Mouse (Mus musculus): Measurements from ENCODE around the gene Dmbt1.
"Not testable (repeated sequence)": the region's sequence is repeated elsewhere in the genome, so short reads cannot be mapped to it uniquely, and the experiment has no call there.

The Dmbt1 gene

DNA sequence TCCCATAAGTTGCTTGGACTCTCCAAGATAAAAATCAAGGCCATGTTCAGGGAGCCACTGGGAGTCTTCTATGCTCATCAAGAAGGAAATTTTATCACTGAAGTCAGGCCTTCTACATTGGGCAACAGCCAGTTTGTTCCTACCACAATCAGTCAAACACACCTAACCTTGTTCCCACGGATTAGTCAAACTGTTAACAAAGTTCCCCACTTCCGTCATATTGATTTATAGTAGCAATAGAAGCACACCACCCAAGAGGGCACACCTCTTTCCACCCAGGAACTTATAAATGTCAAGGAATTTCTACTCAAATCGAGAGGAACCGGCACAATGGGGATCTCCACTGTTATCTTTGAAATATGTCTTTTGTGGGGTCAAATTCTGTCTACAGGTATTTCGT lies at the start of gene Dmbt1:
Dmbt1 (plus strand) TSS at position 299 of the 400 bp plus-strand sequence.
- in situ Hi-C loops (cut with MboI, MseI), result no loop called here

- in situ Hi-C loops (cut with MboI, MseI), result no loop called here
Measured at GRCm38 (mm10) chr7:130982371-130982770, 49.5 kb upstream of the Dmbt1 start.

- in situ Hi-C loops (cut with MboI, MseI), result no loop called here
Measured at GRCm38 (mm10) chr7:130982881-130983280, 49.0 kb upstream of the Dmbt1 start.

DNA sequence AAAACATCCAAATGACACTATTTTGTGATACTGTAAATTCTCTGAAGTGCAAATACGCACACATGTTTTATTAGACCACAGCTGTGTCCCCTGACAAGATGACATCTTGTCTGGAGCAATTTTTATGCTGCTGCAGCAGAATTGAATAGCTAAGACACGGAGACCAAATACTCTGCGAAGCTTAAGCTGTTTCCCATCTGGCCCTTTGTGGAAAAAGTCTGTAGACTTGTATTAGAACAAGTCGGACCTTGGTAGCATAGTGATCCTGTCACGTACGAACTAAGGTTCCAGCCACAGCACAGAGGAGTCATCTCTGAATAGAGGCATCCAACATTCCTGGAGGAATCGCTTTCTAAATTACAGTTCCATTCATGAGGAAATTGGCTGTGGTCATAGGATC lies 47.6 kb upstream of the Dmbt1 start:
- in situ Hi-C loops (cut with MboI, MseI), result no loop called here

GRCm38 (mm10) chr7:130985193-130985592 lies 46.7 kb upstream of the Dmbt1 start:
- in situ Hi-C loops (cut with MboI, MseI), result no loop called here

DNA sequence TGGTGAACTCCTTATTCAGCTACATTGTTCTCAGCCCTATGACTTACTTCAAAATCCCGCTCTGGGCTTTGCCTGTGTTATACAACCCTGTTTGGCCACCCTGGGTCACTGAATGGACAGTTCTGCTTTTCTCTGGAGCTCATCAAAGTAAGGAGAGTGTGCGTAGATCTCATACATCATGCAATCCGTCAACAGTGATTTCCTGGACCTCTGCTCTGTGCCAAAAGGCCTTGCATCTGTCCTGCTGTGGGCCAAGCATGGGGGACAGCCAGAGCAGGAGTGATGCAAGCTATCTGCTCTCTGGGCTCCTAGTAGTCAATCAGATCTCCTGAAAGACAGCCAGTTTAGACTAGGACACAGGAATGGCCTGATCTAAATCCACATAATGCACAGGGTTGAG lies 46.1 kb upstream of the Dmbt1 start:
- in situ Hi-C loops (cut with MboI, MseI), result no loop called here

DNA sequence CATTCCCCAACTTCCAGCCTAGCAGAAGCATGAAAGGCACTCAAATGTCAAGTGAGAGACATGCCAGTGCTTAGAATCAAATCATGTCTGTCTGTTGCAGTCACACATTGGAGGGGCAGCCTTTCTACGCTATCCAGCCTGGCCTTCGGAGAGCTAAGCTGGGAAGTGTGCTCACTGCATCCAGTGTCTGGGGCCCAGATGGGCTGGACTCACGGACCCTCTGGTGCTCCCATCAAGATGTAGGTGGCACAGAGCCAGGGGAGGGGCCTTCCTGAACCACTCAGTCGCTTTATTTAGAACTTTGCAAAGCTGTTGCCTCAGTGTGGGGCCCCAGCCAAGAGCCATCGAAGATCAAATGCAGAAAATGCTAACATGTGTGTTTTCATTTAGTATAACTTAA lies 43.7 kb upstream of the Dmbt1 start:
- in situ Hi-C loops (cut with MboI, MseI), result no loop called here

GRCm38 (mm10) chr7:130989371-130989770 lies 42.5 kb upstream of the Dmbt1 start:
- in situ Hi-C loops (cut with MboI, MseI), result no loop called here

GRCm38 (mm10) chr7:130991174-130991789 lies 40.6 kb upstream of the Dmbt1 start:
- in situ Hi-C loops (cut with MboI, MseI), result loop anchor here (10.0 kb wide), 1 partner anchor 1914 kb away; no protein-coding TSS in a partner anchor

DNA sequence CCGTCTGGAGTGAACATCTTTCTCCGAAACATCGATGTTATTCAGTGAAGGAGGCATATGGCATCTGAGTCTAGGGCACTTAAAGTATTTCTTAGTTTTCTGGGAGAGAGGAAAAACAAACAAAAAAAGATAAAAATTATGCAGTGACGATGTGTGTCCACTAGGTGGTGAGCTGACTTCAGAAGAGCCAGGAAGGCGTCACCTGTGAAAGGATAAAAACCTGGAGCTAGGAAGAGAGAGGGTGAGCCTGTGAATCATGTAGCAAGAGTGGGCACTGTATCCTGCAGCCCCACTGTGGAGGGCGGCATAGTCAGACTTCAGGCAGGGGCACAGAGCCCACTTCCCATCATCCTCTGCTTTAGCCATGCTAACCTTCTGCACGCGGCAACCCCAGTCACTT lies 37.9 kb upstream of the Dmbt1 start:
- in situ Hi-C loops (cut with MboI, MseI), result loop anchor here (10.0 kb wide), 1 partner anchor 1911 kb away; no protein-coding TSS in a partner anchor

DNA sequence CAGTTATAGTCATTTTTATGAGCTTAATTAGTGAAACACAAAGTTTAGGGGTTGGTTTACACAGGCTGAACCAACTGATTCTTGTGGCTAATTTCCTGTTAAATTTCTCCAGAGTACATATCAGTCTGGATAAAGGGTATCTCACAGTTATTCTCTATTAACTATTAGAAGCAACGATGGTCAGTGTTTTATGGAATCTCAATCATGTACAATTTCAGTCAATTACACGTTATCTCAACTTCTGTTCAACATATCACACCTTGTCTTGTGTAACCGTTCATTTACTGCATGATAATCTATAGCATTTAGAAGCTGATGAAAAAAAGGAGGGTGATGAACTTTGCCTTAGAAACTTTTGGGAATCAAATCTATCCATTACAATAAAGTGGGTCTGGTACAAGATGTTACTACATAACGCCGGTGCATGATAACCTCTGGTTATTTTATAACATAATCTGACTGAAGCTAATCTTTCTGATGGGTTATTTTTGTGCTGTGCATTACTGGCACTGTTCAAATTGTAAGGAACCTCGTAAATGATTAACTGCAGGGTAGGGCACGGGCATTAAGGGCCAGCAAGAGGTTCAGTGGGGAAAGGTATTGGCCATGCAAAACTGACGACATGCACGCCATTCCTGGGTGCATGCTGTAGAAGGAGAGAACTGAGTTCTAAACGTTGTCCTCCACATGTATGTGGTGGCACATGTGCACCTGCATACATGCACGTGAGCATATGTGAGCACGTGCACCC lies 29.7 kb upstream of the Dmbt1 start:
- in situ Hi-C loops (cut with MboI, MseI), result no loop called here

DNA sequence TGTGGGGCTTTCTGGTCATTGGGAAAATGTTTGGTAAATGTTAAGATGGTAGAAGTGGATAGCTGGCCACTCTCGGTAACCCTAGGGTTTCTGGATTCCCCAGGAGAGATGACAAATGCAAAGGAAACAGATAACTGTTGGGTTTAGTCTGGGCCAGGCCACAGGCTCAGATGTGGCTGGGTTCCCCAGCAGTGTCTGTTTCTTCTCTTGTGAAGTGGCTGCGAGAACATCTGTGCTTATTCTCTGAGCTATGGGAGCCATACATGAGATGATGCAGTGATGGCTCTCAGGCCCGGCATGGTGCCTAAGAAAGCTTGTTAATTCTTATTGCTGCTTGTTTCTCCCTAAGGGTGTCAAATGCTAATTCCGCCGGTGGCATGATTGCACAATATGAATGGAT lies 27.8 kb upstream of the Dmbt1 start:
- in situ Hi-C loops (cut with MboI, MseI), result no loop called here

GRCm38 (mm10) chr7:131007221-131007620 lies 24.6 kb upstream of the Dmbt1 start:
- in situ Hi-C loops (cut with MboI, MseI), result no loop called here

DNA sequence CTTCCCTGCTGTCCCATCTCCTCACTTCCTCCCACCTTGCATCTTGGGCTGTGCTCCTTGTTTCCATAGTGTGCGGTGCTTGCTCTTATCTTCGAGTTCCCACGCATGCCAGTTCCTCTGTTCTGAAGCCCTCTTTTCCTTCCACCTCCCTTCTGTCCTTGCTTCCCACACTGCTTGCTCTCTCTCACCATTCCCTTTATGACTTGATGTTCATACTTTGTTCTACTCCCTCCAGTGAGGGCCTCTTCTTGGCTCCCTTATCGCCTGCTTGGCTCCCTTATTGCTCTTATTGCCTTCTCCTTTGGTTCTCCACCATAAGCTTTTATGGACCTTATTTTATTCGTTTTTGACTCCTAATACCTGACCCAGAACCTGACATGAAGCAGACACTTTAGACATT lies 22.7 kb upstream of the Dmbt1 start:
- in situ Hi-C loops (cut with MboI, MseI), result no loop called here

DNA sequence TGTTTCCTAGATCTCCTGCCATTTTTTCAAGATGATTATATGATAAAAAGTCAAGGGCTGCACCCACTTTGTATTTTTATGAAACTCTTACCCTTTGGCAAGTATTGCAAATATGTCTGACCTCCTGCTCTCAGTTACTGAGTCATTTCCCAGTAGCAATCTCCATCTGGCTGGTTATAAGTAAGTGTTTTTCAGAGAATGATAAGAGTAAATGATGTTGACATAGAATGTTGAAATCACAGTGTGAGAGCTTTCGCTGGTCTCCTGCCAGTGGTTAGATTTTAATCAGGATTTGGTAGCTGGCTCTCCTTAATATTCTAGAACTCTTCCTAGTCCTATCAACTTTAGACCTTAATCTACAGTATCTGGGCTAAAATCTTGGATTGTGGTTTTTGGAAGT lies 20.0 kb upstream of the Dmbt1 start:
- in situ Hi-C loops (cut with MboI, MseI), result no loop called here

GRCm38 (mm10) chr7:131019181-131019580 lies 12.7 kb upstream of the Dmbt1 start:
- in situ Hi-C loops (cut with MboI, MseI), result no loop called here

- in situ Hi-C loops (cut with MboI, MseI), result no loop called here
Measured at GRCm38 (mm10) chr7:131024807-131025206, 7.0 kb upstream of the Dmbt1 start.

- in situ Hi-C loops (cut with MboI, MseI), result no loop called here
Measured at GRCm38 (mm10) chr7:131027557-131027956, 4.3 kb upstream of the Dmbt1 start.

DNA sequence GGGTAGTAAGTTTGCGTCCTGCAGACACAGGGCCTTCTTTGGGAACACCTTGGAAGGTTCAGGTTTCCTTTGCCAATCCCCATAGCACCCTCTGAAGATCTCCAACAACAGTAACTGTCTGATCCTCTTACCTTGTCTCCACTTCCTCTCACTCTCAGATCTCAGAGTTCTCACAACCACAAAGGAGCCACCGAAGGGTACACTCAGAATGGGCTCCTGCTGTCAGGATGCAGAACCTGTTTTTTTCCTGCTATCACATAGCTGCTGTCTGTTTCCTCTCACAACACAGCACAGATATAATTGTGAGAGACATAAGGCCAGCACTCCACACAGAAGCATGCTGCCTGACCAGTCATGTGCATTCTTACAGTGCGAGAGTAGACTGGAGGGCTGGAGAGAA lies 4.5 kb downstream of the Dmbt1 start:
- in situ Hi-C loops (cut with MboI, MseI), result no loop called here

DNA sequence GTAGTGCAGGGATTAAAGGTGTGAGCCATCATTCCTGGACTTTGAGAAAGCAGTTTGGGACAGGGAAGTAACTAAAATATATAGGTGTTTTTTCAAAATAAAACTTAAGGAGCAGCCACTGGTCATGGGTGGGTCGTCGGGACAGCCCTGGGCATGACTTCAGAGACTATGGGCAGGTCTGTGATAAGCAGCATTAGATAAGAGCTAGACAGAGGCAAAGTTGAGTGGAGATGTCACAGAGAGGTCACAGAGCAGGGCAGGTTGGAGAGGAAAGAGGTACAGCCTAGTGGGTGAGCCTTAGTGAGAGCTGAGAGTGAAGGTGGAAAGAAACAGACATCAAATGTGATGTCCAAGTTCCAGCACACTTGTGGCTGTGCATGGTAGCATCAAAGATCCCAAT lies 5.2 kb downstream of the Dmbt1 start:
- in situ Hi-C loops (cut with MboI, MseI), result no loop called here

- in situ Hi-C loops (cut with MboI, MseI), result not testable (repeated sequence)
Measured at GRCm38 (mm10) chr7:131040760-131041159, 8.9 kb downstream of the Dmbt1 start.

GRCm38 (mm10) chr7:131042657-131043056 lies 10.8 kb downstream of the Dmbt1 start:
- in situ Hi-C loops (cut with MboI, MseI), result no loop called here

GRCm38 (mm10) chr7:131045258-131045835 lies 13.5 kb downstream of the Dmbt1 start:
- in situ Hi-C loops (cut with MboI, MseI), result not testable (repeated sequence)

Data from T-helper 1 cell (primary cell).